ENCODE assay signal across 8 mouse cellular contexts in genomic region chr4:141789564-141790218, GRCm38 (mm10). TPM values are rescaled to one million over a fixed set of nuclear protein-coding genes. Genes with fewer than 3 reads are reported as not detected.
DNase-seq lines count a peak whose midpoint lies in the region; ATAC-seq and TF ChIP-seq lines count a peak whose summit lies in the region.

No protein-coding gene starts in this region.

- peak overlapping the region; percentile 82 for H3K27ac ChIP-seq in kidney, postnatal 0 days
- no peak overlapping the region for H3K27ac ChIP-seq in cortical plate, adult 2 months (ENCODE audit: insufficient read depth, low read length)
- peak overlapping the region; percentile 85 for H3K27ac ChIP-seq in intestine, embryonic 16.5 days (ENCODE audit: low read length)

- peak overlapping the region; percentile 85 for H3K9ac ChIP-seq in kidney, postnatal 0 days (ENCODE audit: low read depth, low read length)
- peak overlapping the region; percentile 94 for H3K9ac ChIP-seq in intestine, embryonic 16.5 days (ENCODE audit: low read depth, low read length)

- no peaks in the 10 kb centered on the region for H3K9me3 ChIP-seq in kidney, postnatal 0 days (replicated peaks; ENCODE audit: low read length)
- H3K9me3 ChIP-seq in intestine, embryonic 16.5 days (ENCODE audit: control insufficient read depth, low read length) = no peaks in the 10 kb centered on the region

- H3K36me3 ChIP-seq in kidney, postnatal 0 days (ENCODE audit: insufficient read depth, low read length) = no peaks in the 10 kb centered on the region
- 0 out of 2 replicates have a peak, but pooled peaks cover 3% of the 10 kb centered on the region for H3K36me3 ChIP-seq in intestine, embryonic 16.5 days (ENCODE audit: control insufficient read depth, insufficient read depth, low read length)

- DNase-seq in kidney, postnatal 0 days (ENCODE audit: low spot score) = no peak
- no peak for DNase-seq in kidney, postnatal 25 days
- peak; percentile 22 for DNase-seq in neural tube, embryonic 10.5 days (ENCODE audit: extremely low spot score, low spot score)
- no peak for DNase-seq in yolk sac, embryonic 10.5 days (ENCODE audit: low spot score)
- no peak for DNase-seq in adrenal gland, adult (ENCODE audit: inconsistent age in 2 of 2, low spot score in 1 of 2)
- DNase-seq in right cerebral cortex, adult 18-20 months = no peak

- no peak for TF ChIP-seq CTCF in kidney, postnatal 0 days (IDR thresholded peaks at IDR 0.05; ENCODE audit: low read depth)
- no peak for TF ChIP-seq CTCF in cortical plate, adult 2 months (IDR thresholded peaks at IDR 0.05; ENCODE audit: extremely low read depth, insufficient read depth, low read length)

- peak overlapping the region; percentile 79 for H3K4me2 ChIP-seq in kidney, postnatal 0 days (ENCODE audit: low read length)
- peak overlapping the region; percentile 95 for H3K4me2 ChIP-seq in intestine, embryonic 16.5 days (ENCODE audit: low read depth, low read length)

- H3K4me1 ChIP-seq in kidney, postnatal 0 days (replicated peaks; ENCODE audit: insufficient read depth, low read length) = no peaks in the 10 kb centered on the region; the same call in 1 of the 2 replicates
- peaks cover 2% of the 10 kb centered on the region for H3K4me1 ChIP-seq in cortical plate, adult 2 months (ENCODE audit: control insufficient read depth, insufficient read depth, low read length)
- peaks cover 15% of the 10 kb centered on the region; the same call in 1 of the 2 replicates for H3K4me1 ChIP-seq in intestine, embryonic 16.5 days (ENCODE audit: control insufficient read depth, insufficient read depth, low read length)

- H3K27me3 ChIP-seq in kidney, postnatal 0 days (ENCODE audit: insufficient read depth, low read length) = no peaks in the 10 kb centered on the region
- H3K27me3 ChIP-seq in intestine, embryonic 16.5 days (replicated peaks; ENCODE audit: control insufficient read depth, insufficient read depth, low read length) = no peaks in the 10 kb centered on the region

- ATAC-seq in kidney, postnatal 0 days (replicated peaks; ENCODE audit: low FRiP score, low read depth) = no peak
- no peak for ATAC-seq in intestine, embryonic 16.5 days

- peak overlapping the region; percentile 72 for H3K4me3 ChIP-seq in kidney, postnatal 0 days (replicated peaks; ENCODE audit: low read depth, low read length)
- peak overlapping the region; percentile 7 for H3K4me3 ChIP-seq in cortical plate, adult 2 months (ENCODE audit: insufficient read depth, low read length)
- H3K4me3 ChIP-seq in intestine, embryonic 16.5 days (ENCODE audit: low read length) = peak overlapping the region; percentile 96

- TF ChIP-seq POLR2A in cortical plate, adult 2 months (IDR thresholded peaks at IDR 0.05; ENCODE audit: extremely low read depth, insufficient read depth, low read length) = no peak

- 43% methylated on average over 3 of the region's 3 CpGs for WGBS in kidney, postnatal 0 days
- 30% methylated on average over 3 of the region's 3 CpGs for WGBS in intestine, embryonic 16.5 days

RNA-seq across cellular contexts. Expression of gene Dnajc16, which starts 1.0 kb away (rescaled TPM):
- polyA plus RNA-seq in kidney, postnatal 0 days (2015; fragmentation: Nextera tagmentation; extraction: Ambion mirVana) = 4.8 and 5.2 TPM in 2 replicates
- 30.1 and 31.8 TPM in 2 replicates for polyA plus RNA-seq in cortical plate, adult 2 months (2012; rRNA removed)
- polyA plus RNA-seq in intestine, embryonic 16.5 days (2015; fragmentation: Nextera tagmentation; extraction: Ambion mirVana) = 4.2 and 4.3 TPM in 2 replicates

RNA-seq across cellular contexts. Expression of gene Casp9, which starts 3.7 kb away (rescaled TPM):
- polyA plus RNA-seq in kidney, postnatal 0 days (2015; fragmentation: Nextera tagmentation; extraction: Ambion mirVana) = 20.0 and 23.0 TPM in 2 replicates
- 20.8 and 21.6 TPM in 2 replicates for polyA plus RNA-seq in cortical plate, adult 2 months (2012; rRNA removed)
- 21.3 and 24.1 TPM in 2 replicates for polyA plus RNA-seq in intestine, embryonic 16.5 days (2015; fragmentation: Nextera tagmentation; extraction: Ambion mirVana)

RNA-seq across cellular contexts. Expression of gene Cela2a, which starts 36.3 kb away (rescaled TPM):
- 0.18 TPM in 1 of 2 replicates, not detected in the other for polyA plus RNA-seq in kidney, postnatal 0 days (2015; fragmentation: Nextera tagmentation; extraction: Ambion mirVana)
- polyA plus RNA-seq in cortical plate, adult 2 months (2012; rRNA removed) = 0.13 and 0.17 TPM in 2 replicates
- polyA plus RNA-seq in intestine, embryonic 16.5 days (2015; fragmentation: Nextera tagmentation; extraction: Ambion mirVana) = 455 and 890 TPM in 2 replicates

RNA-seq across cellular contexts. Expression of gene Agmat, which starts 43.2 kb away (rescaled TPM):
- 1.4 and 1.8 TPM in 2 replicates for polyA plus RNA-seq in kidney, postnatal 0 days (2015; fragmentation: Nextera tagmentation; extraction: Ambion mirVana)
- polyA plus RNA-seq in cortical plate, adult 2 months (2012; rRNA removed) = 2.2 and 2.4 TPM in 2 replicates
- 65.6 and 72.2 TPM in 2 replicates for polyA plus RNA-seq in intestine, embryonic 16.5 days (2015; fragmentation: Nextera tagmentation; extraction: Ambion mirVana)

RNA-seq across cellular contexts. Expression of gene Ctrc, which starts 56.5 kb away (rescaled TPM):
- polyA plus RNA-seq in kidney, postnatal 0 days (2015; fragmentation: Nextera tagmentation; extraction: Ambion mirVana) = not detected in 2 replicates
- not detected in 2 replicates for polyA plus RNA-seq in cortical plate, adult 2 months (2012; rRNA removed)
- polyA plus RNA-seq in intestine, embryonic 16.5 days (2015; fragmentation: Nextera tagmentation; extraction: Ambion mirVana) = 0.29 and 0.87 TPM in 2 replicates

Comparison
In these comparisons a context has a peak if more than half of its experiments do, and no peak if none do; other contexts are left out.
1. H3K4me3 ChIP-seq: peak in every context shown above with its lines; median percentile 96 in intestine, embryonic 16.5 days; 72 in kidney, postnatal 0 days; 7 in cortical plate, adult 2 months.
2. RNA of gene Cela2a, which starts 36.3 kb away (polyA plus RNA-seq): 455 to 890 TPM in intestine, embryonic 16.5 days; 0.18 TPM in kidney, postnatal 0 days and 0.13 to 0.17 TPM in cortical plate, adult 2 months; every median in the first group is over 100 times any median in the second.